ENCODE assay signal across 34 mouse cellular contexts in the genomic region with DNA sequence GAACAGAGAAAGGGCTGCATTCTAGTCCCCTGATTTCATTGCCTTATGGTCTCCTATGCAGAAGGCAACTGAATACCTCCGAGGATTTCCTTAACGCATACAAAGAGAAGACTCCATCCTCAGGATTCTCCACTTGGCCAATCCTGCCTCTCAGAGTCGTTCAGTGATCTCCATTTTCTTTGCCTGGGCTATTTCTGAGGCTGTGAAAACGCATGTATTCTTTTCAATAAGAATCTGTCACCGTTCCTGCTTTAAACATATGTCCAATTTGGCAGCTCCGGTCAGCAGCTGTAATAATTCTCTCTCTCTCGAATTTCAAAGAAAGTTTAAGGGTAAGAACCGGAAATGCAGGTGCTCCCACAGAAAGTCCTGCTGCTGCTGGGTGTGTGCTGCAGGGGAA. TPM values are rescaled to one million over a fixed set of nuclear protein-coding genes. Genes with fewer than 3 reads are reported as not detected.
DNase-seq lines count a peak whose midpoint lies in the region; ATAC-seq and TF ChIP-seq lines count a peak whose summit lies in the region.
"Had no signal": no experiment of that assay in that cellular context is flagged by ENCODE, and none has a peak within 500 bp of the region (broad histone marks: within the 10 kb centered on the region; RNA-seq: fewer than 3 reads in every experiment).

No protein-coding gene starts in this region.

- no peak overlapping the region for H3K4me2 ChIP-seq in forebrain, embryonic 13.5 days
- H3K4me2 ChIP-seq in forebrain, postnatal 0 days (ENCODE audit: low read depth): no peak overlapping the region
- H3K4me2 ChIP-seq: embryonic facial prominence, embryonic 13.5 days; heart, embryonic 11.5 days; hindbrain, embryonic 12.5 days; hindbrain, embryonic 15.5 days had no signal

- 41% methylated on average over 8 of the region's 8 CpGs for WGBS in forebrain, embryonic 13.5 days
- 22% methylated on average over 8 of the region's 8 CpGs for WGBS in forebrain, postnatal 0 days
- 48% methylated on average over 8 of the region's 8 CpGs for WGBS in limb, embryonic 10.5 days

- H3K4me3 ChIP-seq in forebrain, embryonic 13.5 days: no peak overlapping the region
- H3K4me3 ChIP-seq in forebrain, postnatal 0 days (ENCODE audit: low read depth, low read length): no peak overlapping the region
- H3K4me3 ChIP-seq in gastrocnemius, adult 2 months: peak overlapping the region; percentile 3; the same call in 1 of the 2 replicates
- no peak overlapping the region for H3K4me3 ChIP-seq in limb, embryonic 10.5 days
- H3K4me3 ChIP-seq: embryonic facial prominence, embryonic 10.5 days; embryonic facial prominence, embryonic 13.5 days; erythroblast, embryonic 14.5 days; hindbrain, embryonic 12.5 days; hindbrain, embryonic 15.5 days had no signal

- no peaks in the 10 kb centered on the region for H3K4me1 ChIP-seq in forebrain, embryonic 13.5 days
- no peaks in the 10 kb centered on the region for H3K4me1 ChIP-seq in forebrain, postnatal 0 days (ENCODE audit: insufficient read depth)
- H3K4me1 ChIP-seq in limb, embryonic 10.5 days: peaks cover 43% of the 10 kb centered on the region
- H3K4me1 ChIP-seq: hindbrain, embryonic 15.5 days had no signal

- no peak overlapping the region for H3K9ac ChIP-seq in forebrain, embryonic 13.5 days
- no peak overlapping the region for H3K9ac ChIP-seq in forebrain, postnatal 0 days
- H3K9ac ChIP-seq: embryonic facial prominence, embryonic 13.5 days; hindbrain, embryonic 12.5 days; hindbrain, embryonic 15.5 days had no signal

- intact Hi-C loops in gastrocnemius, adult 2 months (cut with DNase I): loop anchor here (5.0 kb wide), 3 partner anchors 80 to 115 kb away; no protein-coding TSS in a partner anchor

- no peak overlapping the region for H3K27ac ChIP-seq in forebrain, embryonic 13.5 days
- no peak overlapping the region for H3K27ac ChIP-seq in forebrain, postnatal 0 days (ENCODE audit: low read depth, low read length)
- H3K27ac ChIP-seq in gastrocnemius, adult 2 months: peak overlapping the region; percentile 51
- H3K27ac ChIP-seq in limb, embryonic 10.5 days: no peak overlapping the region
- H3K27ac ChIP-seq: embryonic facial prominence, embryonic 10.5 days; embryonic facial prominence, embryonic 13.5 days; hindbrain, embryonic 12.5 days; hindbrain, embryonic 15.5 days had no signal

- TF ChIP-seq CTCF in forebrain, postnatal 0 days (IDR thresholded peaks at IDR 0.05; ENCODE audit: low read depth): no peak
- TF ChIP-seq CTCF in gastrocnemius, adult 2 months (IDR thresholded peaks at IDR 0.05): no peak

- DNase-seq in forebrain, postnatal 0 days: no peak
- no peak for DNase-seq in gastrocnemius, adult 2 months
- no peak for DNase-seq in gastrocnemius, postnatal 25 days
- DNase-seq in R1 (ENCODE audit: low read depth, low spot score): peak; percentile 9
- DNase-seq in limb, embryonic 10.5 days (ENCODE audit: low spot score): peak; percentile 29
- no peak for DNase-seq in layer of hippocampus, adult 9-10 months (ENCODE audit: low spot score)
- DNase-seq: adrenal gland, adult 8-10 months; adrenal gland, postnatal 25 days; B cell, adult 2 months; cerebellum, adult 11 months; cerebellum, adult 2 months; cerebellum, adult 9-11 months; cerebellum, postnatal 25 days; gastrocnemius, postnatal 10 days; heart, adult 11 months; kidney, adult 2 months had no signal

- ATAC-seq in forebrain, embryonic 13.5 days: 0 out of 2 replicates have a peak, but pooled peaks have one; percentile 6
- ATAC-seq in forebrain, postnatal 0 days: no peak
- ATAC-seq: activated CD4-positive, CD25-positive, alpha-beta regulatory T cell, adult 4 months; intestine, postnatal 0 days had no signal

- H3K9me3 ChIP-seq in forebrain, embryonic 13.5 days (replicated peaks): no peaks in the 10 kb centered on the region
- no peaks in the 10 kb centered on the region for H3K9me3 ChIP-seq in forebrain, postnatal 0 days (ENCODE audit: low read length)
- H3K9me3 ChIP-seq in limb, embryonic 10.5 days (replicated peaks): no peaks in the 10 kb centered on the region
- H3K9me3 ChIP-seq: embryonic facial prominence, embryonic 10.5 days; embryonic facial prominence, embryonic 13.5 days; hindbrain, embryonic 12.5 days; hindbrain, embryonic 15.5 days had no signal

- no peaks in the 10 kb centered on the region for H3K36me3 ChIP-seq in forebrain, embryonic 13.5 days (ENCODE audit: poor library complexity, severe bottlenecking)
- H3K36me3 ChIP-seq in forebrain, postnatal 0 days (ENCODE audit: insufficient read depth): no peaks in the 10 kb centered on the region
- H3K36me3 ChIP-seq in limb, embryonic 10.5 days: no peaks in the 10 kb centered on the region
- H3K36me3 ChIP-seq: embryonic facial prominence, embryonic 10.5 days; embryonic facial prominence, embryonic 13.5 days; hindbrain, embryonic 12.5 days; hindbrain, embryonic 15.5 days had no signal

- H3K27me3 ChIP-seq in forebrain, embryonic 13.5 days: no peaks in the 10 kb centered on the region
- H3K27me3 ChIP-seq in forebrain, postnatal 0 days (ENCODE audit: insufficient read depth, low read length): no peaks in the 10 kb centered on the region
- no peaks in the 10 kb centered on the region for H3K27me3 ChIP-seq in limb, embryonic 10.5 days (ENCODE audit: low read depth, poor library complexity, severe bottlenecking)
- H3K27me3 ChIP-seq: embryonic facial prominence, embryonic 13.5 days; hindbrain, embryonic 12.5 days; hindbrain, embryonic 15.5 days had no signal

RNA-seq across cellular contexts. Expression of gene Ddit4l, which starts 20.7 kb away (rescaled TPM):
- polyA plus RNA-seq in forebrain, embryonic 13.5 days (2015; fragmentation: Nextera tagmentation; extraction: Ambion mirVana): 9.7 and 12.8 TPM in 2 replicates
- 1.8 and 4.6 TPM in 2 replicates for total RNA-seq in forebrain, postnatal 0 days (2014; rRNA removed)
- 5.5 and 5.6 TPM in 2 replicates for polyA plus RNA-seq in forebrain, postnatal 0 days (2015; fragmentation: Nextera tagmentation; extraction: Ambion mirVana)
- 100 to 1,000 TPM; 226 to 250 TPM for total RNA-seq in gastrocnemius, adult 2 months (2021)
- total RNA-seq in gastrocnemius, postnatal 25 days (2021): 100 to 1,000 TPM; 126 to 231 TPM
- polyA plus RNA-seq in limb, embryonic 10.5 days (2016; fragmentation: Nextera tagmentation; extraction: Ambion mirVana): 3.8 and 6.3 TPM in 2 replicates
- total RNA-seq: common myeloid progenitor, adult 5-6 weeks; MEL had no signal
- polyA plus RNA-seq: erythroblast, embryonic 14.5 days had no signal

RNA-seq across cellular contexts. Expression of gene Gm21962, which starts 29.2 kb away (rescaled TPM):
- polyA plus RNA-seq in forebrain, embryonic 13.5 days (2015; fragmentation: Nextera tagmentation; extraction: Ambion mirVana): not detected in 2 replicates
- 0.19 TPM in 1 of 2 replicates, not detected in the other for total RNA-seq in forebrain, postnatal 0 days (2014; rRNA removed)
- not detected in 2 replicates for polyA plus RNA-seq in forebrain, postnatal 0 days (2015; fragmentation: Nextera tagmentation; extraction: Ambion mirVana)
- not detected for total RNA-seq in gastrocnemius, adult 2 months (2021)
- not detected for total RNA-seq in gastrocnemius, postnatal 25 days (2021)
- polyA plus RNA-seq in limb, embryonic 10.5 days (2016; fragmentation: Nextera tagmentation; extraction: Ambion mirVana): not detected in 2 replicates
- total RNA-seq: adrenal gland, adult 8-10 months; adrenal gland, postnatal 25 days; gastrocnemius, postnatal 10 days; gastrocnemius, postnatal 4 days; heart, adult 8-10 months; heart, postnatal 25 days; hematopoietic stem cell, adult 5-6 weeks; MEL had no signal
- polyA plus RNA-seq: activated CD4-positive, CD25-positive, alpha-beta regulatory T cell, adult 4 months; cerebellum, adult 2 months; embryonic facial prominence, embryonic 10.5 days; embryonic facial prominence, embryonic 13.5 days; erythroblast, embryonic 14.5 days; heart, embryonic 11.5 days; heart, embryonic 14.5 days; heart, postnatal 0 days; hindbrain, embryonic 12.5 days; hindbrain, embryonic 15.5 days; intestine, embryonic 14.5 days; intestine, postnatal 0 days; kidney, adult 2 months had no signal

Comparison
In these comparisons a context has a peak if more than half of its experiments do, and no peak if none do; other contexts are left out.
1. DNase-seq: peak in R1 (single experiment) and limb, embryonic 10.5 days (single experiment); none in forebrain, postnatal 0 days (single experiment), gastrocnemius, adult 2 months (single experiment), gastrocnemius, postnatal 25 days (single experiment) and layer of hippocampus, adult 9-10 months (single experiment).
2. RNA of gene Ddit4l, which starts 20.7 kb away (total RNA-seq): 226 to 250 TPM in gastrocnemius, adult 2 months and 126 to 231 TPM in gastrocnemius, postnatal 25 days; 1.8 to 4.6 TPM in forebrain, postnatal 0 days; every median in the first group is over 10 times any median in the second.